Mouse (Mus musculus) thymus, adult 2 months (tissue): ENCODE data around the gene Emc8.

Source experiments
- CTCF ChIP-seq: fragments of 200-500 bp; IDR thresholded peaks from 2 replicates; pipeline ENCODE4 v1.5.1; 2012; ENCODE audit warnings: mild to moderate bottlenecking, control low read depth, low read length, moderate library complexity, borderline replicate concordance; ENCODE audit not compliant: control insufficient read depth, poor library complexity, insufficient read depth; ENCODE audit errors: extremely low read depth
- POLR2A ChIP-seq: fragments of 200-500 bp; IDR thresholded peaks from 2 replicates; pipeline ENCODE4 v1.6.1; 2012; ENCODE audit warnings: mild to moderate bottlenecking, low read length, control low read depth, moderate library complexity; ENCODE audit not compliant: control insufficient read depth, poor library complexity, insufficient read depth; ENCODE audit errors: extremely low read depth

GRCm38 (mm10) chr8:120630848-120631247 is 37.5 kb downstream of the Emc8 start:
- no peak for TF ChIP-seq CTCF
- no peak for TF ChIP-seq POLR2A
